Mouse (Mus musculus) cerebellum, adult (tissue): Measurements from ENCODE around the gene Srrm3.
A peak's percentile ranks its signal among the peaks of the same experiment; 100 is the strongest.

Experiments
- ATAC-seq: cut with Nextera tagmentation; 2 replicates; pipeline ENCODE4 v1.9.2; 2017; ENCODE audit warnings: mild to moderate bottlenecking, moderate library complexity, mixed read lengths; ENCODE audit not compliant: insufficient number of reproducible peaks, low FRiP score, low TSS enrichment

Gene Srrm3

GRCm38 (mm10) chr5:135818491-135818890 is 11.8 kb downstream of the Srrm3 start:
- ATAC-seq: peak; percentile 77; the same call in 1 of the 2 replicates

GRCm38 (mm10) chr5:135822316-135822944 is 15.7 kb downstream of the Srrm3 start:
- ATAC-seq: no peak

GRCm38 (mm10) chr5:135824517-135824916 is 17.8 kb downstream of the Srrm3 start:
- no peak for ATAC-seq

- no peak for ATAC-seq
Measured at GRCm38 (mm10) chr5:135826225-135826624, 19.5 kb downstream of the Srrm3 start.

GRCm38 (mm10) chr5:135829381-135829780 is 22.7 kb downstream of the Srrm3 start:
- ATAC-seq: no peak

GRCm38 (mm10) chr5:135832729-135833128 is 26.0 kb downstream of the Srrm3 start:
- ATAC-seq: no peak

- peak; percentile 72 for ATAC-seq
Measured at GRCm38 (mm10) chr5:135834769-135835491, 28.2 kb downstream of the Srrm3 start.

- ATAC-seq: peak; percentile 33; the same call in 1 of the 2 replicates
Measured at GRCm38 (mm10) chr5:135835492-135835858, 28.8 kb downstream of the Srrm3 start.

- ATAC-seq: no peak
Measured at GRCm38 (mm10) chr5:135835981-135836380, 29.3 kb downstream of the Srrm3 start.

- ATAC-seq: no peak
Measured at GRCm38 (mm10) chr5:135841651-135842050, 35.0 kb downstream of the Srrm3 start.

GRCm38 (mm10) chr5:135843418-135843817 is 36.7 kb downstream of the Srrm3 start:
- ATAC-seq: no peak

- no peak for ATAC-seq
Measured at GRCm38 (mm10) chr5:135845676-135846320, 39.1 kb downstream of the Srrm3 start.

- no peak for ATAC-seq
Measured at GRCm38 (mm10) chr5:135847460-135847859, 40.8 kb downstream of the Srrm3 start.

- no peak for ATAC-seq
Measured at GRCm38 (mm10) chr5:135847881-135848280, 41.2 kb downstream of the Srrm3 start.

GRCm38 (mm10) chr5:135851024-135851423 is 44.3 kb downstream of the Srrm3 start:
- no peak for ATAC-seq

- no peak for ATAC-seq
Measured at GRCm38 (mm10) chr5:135851481-135851880, 44.8 kb downstream of the Srrm3 start.

GRCm38 (mm10) chr5:135852421-135852820 is 45.7 kb downstream of the Srrm3 start:
- ATAC-seq: no peak

- ATAC-seq: no peak
Measured at GRCm38 (mm10) chr5:135853731-135854130, 47.0 kb downstream of the Srrm3 start.

GRCm38 (mm10) chr5:135855156-135855555 is 48.5 kb downstream of the Srrm3 start:
- no peak for ATAC-seq

- ATAC-seq: no peak
Measured at GRCm38 (mm10) chr5:135866662-135867061, 60.0 kb downstream of the Srrm3 start.
